Mouse (Mus musculus): Measurements from ENCODE around the gene Mylk4. TPM values are rescaled to one million over a fixed set of nuclear protein-coding genes. Genes with fewer than 3 reads are reported as not detected.

Gene Mylk4
- 1.3 TPM for polyA plus RNA-seq (2014; fragmentation: Illumina TruSeq; extraction: RNeasy Lipid Tissue Mini Kit (QIAGEN cat#74804); ENCODE audit: insufficient read depth, low read depth, low replicate concordance)

GRCm38 (mm10) chr13:32783816-32784215, at the start of gene Mylk4:
TSS of gene Mylk4 (minus strand) at chr13:32783954.

GRCm38 (mm10) chr13:32802259-32803081, 18.7 kb upstream of the Mylk4 start, which contains the start of gene D930007J09Rik:
TSS of gene D930007J09Rik (minus strand) at chr13:32802849.

GRCm38 (mm10) chr13:32801693-32802221, 18.0 kb upstream of the Mylk4 start, which contains the start of gene Wrnip1:
TSS of gene Wrnip1 (plus strand) at chr13:32802038.

Other genes with a start within 250 kb of the Mylk4 start
- 19.9 TPM for gene Wrnip1, start 18.1 kb upstream of the Mylk4 start, polyA plus RNA-seq (2014; fragmentation: Illumina TruSeq; extraction: RNeasy Lipid Tissue Mini Kit (QIAGEN cat#74804); ENCODE audit: insufficient read depth, low read depth, low replicate concordance)
- gene D930007J09Rik, start 18.9 kb upstream of the Mylk4 start, polyA plus RNA-seq (2014; fragmentation: Illumina TruSeq; extraction: RNeasy Lipid Tissue Mini Kit (QIAGEN cat#74804); ENCODE audit: insufficient read depth, low read depth, low replicate concordance) = not detected
- gene Serpinb1a, start 67.2 kb upstream of the Mylk4 start, polyA plus RNA-seq (2014; fragmentation: Illumina TruSeq; extraction: RNeasy Lipid Tissue Mini Kit (QIAGEN cat#74804); ENCODE audit: insufficient read depth, low read depth, low replicate concordance) = 35.4 TPM
- gene Serpinb1c, start 114.3 kb upstream of the Mylk4 start, polyA plus RNA-seq (2014; fragmentation: Illumina TruSeq; extraction: RNeasy Lipid Tissue Mini Kit (QIAGEN cat#74804); ENCODE audit: insufficient read depth, low read depth, low replicate concordance) = 0.21 TPM
- gene Serpinb6b, start 181.3 kb upstream of the Mylk4 start, polyA plus RNA-seq (2014; fragmentation: Illumina TruSeq; extraction: RNeasy Lipid Tissue Mini Kit (QIAGEN cat#74804); ENCODE audit: insufficient read depth, low read depth, low replicate concordance) = 97.0 TPM
- gene Serpinb9, start 219.3 kb upstream of the Mylk4 start, polyA plus RNA-seq (2014; fragmentation: Illumina TruSeq; extraction: RNeasy Lipid Tissue Mini Kit (QIAGEN cat#74804); ENCODE audit: insufficient read depth, low read depth, low replicate concordance) = 50.6 TPM
- 0.71 TPM for gene Serpinb9b, start 243.5 kb upstream of the Mylk4 start, polyA plus RNA-seq (2014; fragmentation: Illumina TruSeq; extraction: RNeasy Lipid Tissue Mini Kit (QIAGEN cat#74804); ENCODE audit: insufficient read depth, low read depth, low replicate concordance)

Measured in lung, adult 10 weeks (tissue).